Mouse (Mus musculus): ENCODE data around the gene Cox6b2. TPM values are rescaled to one million over a fixed set of nuclear protein-coding genes. Genes with fewer than 3 reads are reported as not detected.

Gene Cox6b2
- 13.8 and 18.7 TPM in 2 replicates for polyA plus RNA-seq (2012; rRNA removed; ENCODE audit: low replicate concordance)

GRCm38 (mm10) chr7:4752821-4753570 lies at the start of gene Cox6b2:
Gene Cox6b2, minus strand, starts transcription at chr7:4753094.

GRCm38 (mm10) chr7:4792278-4793212 lies 39.7 kb upstream of the Cox6b2 start, which contains the start of gene Rpl28:
Gene Rpl28, plus strand, starts transcription at chr7:4792874.

GRCm38 (mm10) chr7:4789436-4789935 lies 36.6 kb upstream of the Cox6b2 start, which contains the start of gene Tmem238:
Gene Tmem238, minus strand, starts transcription at chr7:4789656.

GRCm38 (mm10) chr7:4782759-4783158 lies 29.9 kb upstream of the Cox6b2 start, which contains the start of the genes Il11 and Tmem190:
Gene Il11, minus strand, starts transcription at chr7:4782859.
Gene Tmem190, plus strand, starts transcription at chr7:4782937.

GRCm38 (mm10) chr7:4771202-4771601 lies 18.3 kb upstream of the Cox6b2 start, which contains the start of gene Fam71e2:
Gene Fam71e2, minus strand, starts transcription at chr7:4771302.

GRCm38 (mm10) chr7:4739544-4740275 lies 13.2 kb downstream of the Cox6b2 start, which contains the start of gene Kmt5c:
Gene Kmt5c, plus strand, starts transcription at chr7:4740115.

GRCm38 (mm10) chr7:4725169-4725568 lies 27.7 kb downstream of the Cox6b2 start, which contains the start of gene Tmem150b:
Gene Tmem150b, minus strand, starts transcription at chr7:4725249.

Other genes starting within 250 kb of the Cox6b2 start
- 0.20 and 1.3 TPM in 2 replicates for gene Tnnt1, start 236.7 kb downstream of the Cox6b2 start, polyA plus RNA-seq (2012; rRNA removed; ENCODE audit: low replicate concordance)
- 6.1 and 8.4 TPM in 2 replicates for gene Tnni3, start 228.9 kb downstream of the Cox6b2 start, polyA plus RNA-seq (2012; rRNA removed; ENCODE audit: low replicate concordance)
- gene Dnaaf3, start 220.6 kb downstream of the Cox6b2 start, polyA plus RNA-seq (2012; rRNA removed; ENCODE audit: low replicate concordance), result 9.0 and 14.9 TPM in 2 replicates
- 0.10 and 0.62 TPM in 2 replicates for gene Syt5, start 205.6 kb downstream of the Cox6b2 start, polyA plus RNA-seq (2012; rRNA removed; ENCODE audit: low replicate concordance)
- gene Ptprh, start 149.1 kb downstream of the Cox6b2 start, polyA plus RNA-seq (2012; rRNA removed; ENCODE audit: low replicate concordance), result 0.06 TPM in 1 of 2 replicates, not detected in the other
- 14.9 and 19.6 TPM in 2 replicates for gene Tmem86b, start 121.7 kb downstream of the Cox6b2 start, polyA plus RNA-seq (2012; rRNA removed; ENCODE audit: low replicate concordance)
- gene Ppp6r1, start 94.1 kb downstream of the Cox6b2 start, polyA plus RNA-seq (2012; rRNA removed; ENCODE audit: low replicate concordance), result 109 and 135 TPM in 2 replicates
- 29.8 and 46.7 TPM in 2 replicates for gene Hspbp1, start 68.0 kb downstream of the Cox6b2 start, polyA plus RNA-seq (2012; rRNA removed; ENCODE audit: low replicate concordance)
- 4.4 and 6.0 TPM in 2 replicates for gene Brsk1, start 62.5 kb downstream of the Cox6b2 start, polyA plus RNA-seq (2012; rRNA removed; ENCODE audit: low replicate concordance)
- gene Tmem150b, start 27.8 kb downstream of the Cox6b2 start, polyA plus RNA-seq (2012; rRNA removed; ENCODE audit: low replicate concordance), result 2.0 and 2.5 TPM in 2 replicates
- gene Kmt5c, start 13.0 kb downstream of the Cox6b2 start, polyA plus RNA-seq (2012; rRNA removed; ENCODE audit: low replicate concordance), result 95.7 and 216 TPM in 2 replicates
- gene Fam71e2, start 18.2 kb upstream of the Cox6b2 start, polyA plus RNA-seq (2012; rRNA removed; ENCODE audit: low replicate concordance), result 0.10 TPM in 1 of 2 replicates, not detected in the other
- 0.36 and 0.78 TPM in 2 replicates for gene Il11, start 29.8 kb upstream of the Cox6b2 start, polyA plus RNA-seq (2012; rRNA removed; ENCODE audit: low replicate concordance)
- gene Tmem190, start 29.8 kb upstream of the Cox6b2 start, polyA plus RNA-seq (2012; rRNA removed; ENCODE audit: low replicate concordance), result not detected in 2 replicates
- gene Tmem238, start 36.6 kb upstream of the Cox6b2 start, polyA plus RNA-seq (2012; rRNA removed; ENCODE audit: low replicate concordance), result 18.4 and 84.5 TPM in 2 replicates
- 252 and 384 TPM in 2 replicates for gene Rpl28, start 39.8 kb upstream of the Cox6b2 start, polyA plus RNA-seq (2012; rRNA removed; ENCODE audit: low replicate concordance)
- 193 and 283 TPM in 2 replicates for gene Ube2s, start 59.5 kb upstream of the Cox6b2 start, polyA plus RNA-seq (2012; rRNA removed; ENCODE audit: low replicate concordance)
- 0.54 and 1.0 TPM in 2 replicates for gene Shisa7, start 91.6 kb upstream of the Cox6b2 start, polyA plus RNA-seq (2012; rRNA removed; ENCODE audit: low replicate concordance)
- 39.7 and 42.5 TPM in 2 replicates for gene Isoc2b, start 117.2 kb upstream of the Cox6b2 start, polyA plus RNA-seq (2012; rRNA removed; ENCODE audit: low replicate concordance)
- gene Isoc2a, start 124.1 kb upstream of the Cox6b2 start, polyA plus RNA-seq (2012; rRNA removed; ENCODE audit: low replicate concordance), result 45.1 and 54.4 TPM in 2 replicates
- gene Gm36210, start 153.4 kb upstream of the Cox6b2 start, polyA plus RNA-seq (2012; rRNA removed; ENCODE audit: low replicate concordance), result 0.17 and 0.85 TPM in 2 replicates
- 15.7 and 34.3 TPM in 2 replicates for gene Zfp628, start 162.1 kb upstream of the Cox6b2 start, polyA plus RNA-seq (2012; rRNA removed; ENCODE audit: low replicate concordance)
- gene Nat14, start 168.9 kb upstream of the Cox6b2 start, polyA plus RNA-seq (2012; rRNA removed; ENCODE audit: low replicate concordance), result 2.9 and 7.1 TPM in 2 replicates
- 17.9 and 19.0 TPM in 2 replicates for gene Ssc5d, start 172.7 kb upstream of the Cox6b2 start, polyA plus RNA-seq (2012; rRNA removed; ENCODE audit: low replicate concordance)
- 3.7 and 91.9 TPM in 2 replicates for gene Sbk2, start 211.3 kb upstream of the Cox6b2 start, polyA plus RNA-seq (2012; rRNA removed; ENCODE audit: low replicate concordance)
- 0.25 and 1.3 TPM in 2 replicates for gene Sbk3, start 218.1 kb upstream of the Cox6b2 start, polyA plus RNA-seq (2012; rRNA removed; ENCODE audit: low replicate concordance)
- 72.4 and 81.0 TPM in 2 replicates for gene Zfp579, start 243.1 kb upstream of the Cox6b2 start, polyA plus RNA-seq (2012; rRNA removed; ENCODE audit: low replicate concordance)

Data from mammary gland, adult 2 months (tissue).